Mouse (Mus musculus): ENCODE measurements around the gene Ier5. TPM values are rescaled to one million over a fixed set of nuclear protein-coding genes. Genes with fewer than 3 reads are reported as not detected.
A peak's percentile ranks its signal among the peaks of the same experiment; 100 is the strongest.

The Ier5 gene
- polyA plus RNA-seq, 1 experiment from 2014 or later, result 4.4 TPM

DNA sequence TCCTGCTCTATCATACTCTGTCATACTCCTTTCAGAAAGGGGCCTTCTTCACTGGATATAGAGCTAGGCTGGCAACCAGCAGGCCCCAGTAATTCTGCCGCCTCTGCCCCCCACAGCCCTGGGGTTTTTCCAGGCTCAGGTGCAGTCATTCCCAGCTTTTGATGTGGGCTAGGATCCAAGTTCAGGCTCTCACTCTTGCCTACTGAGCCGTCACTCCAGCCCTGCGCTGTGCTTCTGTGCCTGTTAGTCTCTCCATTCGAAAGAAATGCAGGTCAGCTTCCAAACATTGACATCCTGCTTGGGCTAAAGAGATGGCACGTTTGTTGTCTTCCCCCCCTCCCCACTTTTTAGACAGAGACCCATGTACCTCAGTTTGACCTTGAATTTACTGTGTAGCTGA is 39.2 kb downstream of the Ier5 start:
- H3K4me1 ChIP-seq (ENCODE audit: insufficient read depth, low read length), result peaks cover 13% of the 10 kb centered on the region; the same call in 1 of the 2 replicates
- no peak overlapping the region for H3K4me2 ChIP-seq (replicated peaks; ENCODE audit: low read depth, low read length)
- H3K9ac ChIP-seq (replicated peaks; ENCODE audit: low read length), result no peak overlapping the region
- no peaks in the 10 kb centered on the region for H3K9me3 ChIP-seq (ENCODE audit: low read length)
- no peak overlapping the region for H3K27ac ChIP-seq (ENCODE audit: low read length)
- no peaks in the 10 kb centered on the region for H3K27me3 ChIP-seq (ENCODE audit: insufficient read depth, low read length)
- no peaks in the 10 kb centered on the region for H3K36me3 ChIP-seq (ENCODE audit: insufficient read depth, low read length)
- H3K4me3 ChIP-seq (ENCODE audit: low read length), result no peak overlapping the region
- ATAC-seq (ENCODE audit: low FRiP score, low TSS enrichment), result no peak
- WGBS, result 64% methylated on average over 5 of the region's 5 CpGs

DNA sequence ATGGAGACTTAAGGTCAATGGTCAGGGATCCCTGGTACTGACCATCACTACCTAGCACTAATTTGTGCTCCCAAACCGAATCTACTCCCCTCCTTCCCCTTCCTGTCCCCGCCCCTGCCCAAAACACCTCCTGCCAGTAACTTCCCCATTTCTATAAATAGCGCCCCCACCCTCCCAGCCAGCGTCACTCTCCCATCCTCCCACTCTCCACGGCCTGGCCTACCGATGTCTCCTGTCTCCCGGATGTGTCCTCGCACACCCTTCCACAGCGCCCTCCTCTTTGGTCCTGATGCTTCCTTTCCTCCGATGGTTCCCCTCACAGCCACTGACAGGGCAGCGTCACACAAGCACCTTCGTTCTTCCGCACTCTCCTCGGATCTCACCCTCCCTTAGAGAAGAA is 39.9 kb downstream of the Ier5 start:
- H3K9ac ChIP-seq (replicated peaks; ENCODE audit: low read length), result no peak overlapping the region
- WGBS, result 18% methylated on average over 14 of the region's 14 CpGs
- H3K27me3 ChIP-seq (ENCODE audit: insufficient read depth, low read length), result no peaks in the 10 kb centered on the region
- no peak overlapping the region for H3K27ac ChIP-seq (ENCODE audit: low read length)
- H3K36me3 ChIP-seq (ENCODE audit: insufficient read depth, low read length), result no peaks in the 10 kb centered on the region
- no peak overlapping the region for H3K4me2 ChIP-seq (replicated peaks; ENCODE audit: low read depth, low read length)
- H3K4me1 ChIP-seq (ENCODE audit: insufficient read depth, low read length), result peaks cover 20% of the 10 kb centered on the region
- H3K4me3 ChIP-seq (ENCODE audit: low read length), result no peak overlapping the region
- H3K9me3 ChIP-seq (ENCODE audit: low read length), result no peaks in the 10 kb centered on the region
- 0 out of 2 replicates have a peak, but pooled peaks have one; percentile 36 for ATAC-seq (ENCODE audit: low FRiP score, low TSS enrichment)

DNA sequence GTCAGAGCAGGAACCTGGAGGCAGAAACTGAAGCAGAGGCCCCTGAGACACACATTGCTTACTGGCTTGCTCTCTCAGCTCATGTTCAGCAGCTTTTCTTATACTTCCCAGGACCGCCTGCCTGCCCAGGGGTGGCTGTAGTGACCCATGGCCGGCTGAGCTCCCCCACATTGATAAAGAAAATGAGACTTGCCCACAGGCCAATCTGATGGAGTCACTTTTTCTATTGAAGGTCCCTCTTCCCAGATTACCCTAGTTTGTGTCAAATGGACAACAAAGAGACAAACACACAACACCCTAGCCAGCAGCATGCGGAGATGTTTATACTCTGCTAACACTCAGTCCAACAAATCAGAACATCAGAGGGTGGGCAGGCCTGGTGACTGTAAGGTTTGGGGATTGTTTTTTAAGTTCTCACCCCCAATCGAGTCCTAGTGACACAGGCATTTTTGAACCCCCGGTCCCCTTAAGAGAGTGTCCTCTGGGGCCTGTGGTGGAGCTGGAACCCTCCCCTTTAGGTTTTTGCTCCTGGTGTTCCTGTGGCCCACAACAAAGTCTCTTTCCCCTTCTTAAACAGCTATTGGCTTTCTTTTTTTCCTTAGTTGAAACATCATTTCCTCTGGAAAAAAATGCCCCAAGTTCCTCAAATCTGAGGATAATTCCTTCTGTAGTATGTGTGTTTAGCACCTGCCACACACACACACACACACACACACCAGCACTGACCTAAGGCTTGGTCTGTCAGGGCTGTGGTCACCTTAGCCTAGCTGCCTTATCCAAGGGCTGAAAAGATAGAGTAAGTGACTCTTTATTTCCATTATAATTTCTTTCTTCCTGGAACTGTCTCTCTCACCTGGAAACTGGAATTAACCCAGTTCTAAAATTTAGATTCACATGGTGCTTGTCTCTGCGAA is 41.1 kb downstream of the Ier5 start:
- Histone ChIP-seq H3K36me3 (ENCODE audit: insufficient read depth, low read length) (no peaks in the 10 kb centered on the region), H3K4me2 (replicated peaks; ENCODE audit: low read depth, low read length) (no peak overlapping the region), H3K4me3 (ENCODE audit: low read length) (no peak overlapping the region), H3K27ac (ENCODE audit: low read length) (no peak overlapping the region), H3K27me3 (ENCODE audit: insufficient read depth, low read length) (no peaks in the 10 kb centered on the region), H3K9ac (replicated peaks; ENCODE audit: low read length) (no peak overlapping the region), H3K4me1 (ENCODE audit: insufficient read depth, low read length) (peaks cover 21% of the 10 kb centered on the region), H3K9me3 (ENCODE audit: low read length) (no peaks in the 10 kb centered on the region)
- 66% methylated on average over 6 of the region's 6 CpGs for whole genome bisulfite sequencing
- ATAC-seq (ENCODE audit: low FRiP score, low TSS enrichment), result no peak

DNA sequence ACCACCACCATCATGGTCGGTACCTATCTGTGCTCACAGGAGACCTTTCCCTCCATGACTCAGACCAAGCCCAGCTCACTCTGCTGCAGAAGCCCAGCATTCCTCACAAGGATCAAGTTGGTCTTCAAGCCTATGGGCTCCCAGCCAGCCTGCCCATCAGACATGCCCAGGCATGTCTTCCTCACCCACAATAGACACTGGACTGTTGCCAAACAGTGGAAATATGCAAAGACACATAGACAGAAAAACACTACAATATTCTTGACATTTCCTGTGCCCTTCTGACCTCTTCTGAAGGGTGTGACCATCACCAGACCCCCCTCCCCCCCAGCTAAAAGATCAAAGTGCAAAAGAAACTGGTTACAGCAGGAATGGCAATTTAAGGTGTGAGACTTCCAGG is 43.3 kb downstream of the Ier5 start:
- Histone ChIP-seq H3K36me3 (ENCODE audit: insufficient read depth, low read length) (no peaks in the 10 kb centered on the region), H3K9ac (replicated peaks; ENCODE audit: low read length) (no peak overlapping the region), H3K27me3 (ENCODE audit: insufficient read depth, low read length) (no peaks in the 10 kb centered on the region), H3K4me1 (ENCODE audit: insufficient read depth, low read length) (peaks cover 41% of the 10 kb centered on the region), H3K27ac (ENCODE audit: low read length) (no peak overlapping the region), H3K4me3 (ENCODE audit: low read length) (no peak overlapping the region), H3K9me3 (ENCODE audit: low read length) (no peaks in the 10 kb centered on the region), H3K4me2 (replicated peaks; ENCODE audit: low read depth, low read length) (no peak overlapping the region)
- no peak for ATAC-seq (ENCODE audit: low FRiP score, low TSS enrichment)
- WGBS, result 96% methylated on average over 1 of the region's 1 CpGs

DNA sequence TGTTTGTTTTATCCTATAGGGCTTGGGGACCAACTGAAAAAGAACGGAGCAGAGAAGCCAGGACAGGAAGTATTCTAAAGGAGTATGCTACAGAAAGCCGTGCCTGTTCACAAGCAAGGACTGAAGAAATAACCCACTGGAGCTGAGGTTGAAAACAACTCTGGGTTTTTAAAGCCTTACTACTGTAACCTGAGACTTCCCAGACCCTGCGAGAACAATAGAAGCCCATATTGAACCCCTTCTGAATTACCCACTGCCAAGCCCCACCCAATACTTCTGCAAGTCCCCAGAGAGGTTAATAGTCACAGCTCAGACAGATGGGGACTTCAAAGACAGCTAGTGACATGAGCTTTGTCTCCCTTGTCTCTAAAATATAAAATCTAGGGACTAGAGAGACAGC is 44.4 kb downstream of the Ier5 start:
- Histone ChIP-seq H3K4me1 (ENCODE audit: insufficient read depth, low read length) (peaks cover 52% of the 10 kb centered on the region), H3K27me3 (ENCODE audit: insufficient read depth, low read length) (no peaks in the 10 kb centered on the region), H3K9ac (replicated peaks; ENCODE audit: low read length) (no peak overlapping the region), H3K4me3 (ENCODE audit: low read length) (no peak overlapping the region), H3K36me3 (ENCODE audit: insufficient read depth, low read length) (no peaks in the 10 kb centered on the region), H3K9me3 (ENCODE audit: low read length) (no peaks in the 10 kb centered on the region), H3K27ac (ENCODE audit: low read length) (0 out of 2 replicates have a peak overlapping the region, but pooled peaks have one; percentile 3), H3K4me2 (replicated peaks; ENCODE audit: low read depth, low read length) (no peak overlapping the region)
- ATAC-seq (ENCODE audit: low FRiP score, low TSS enrichment), result no peak
- 7% methylated on average over 3 of the region's 3 CpGs for WGBS

DNA sequence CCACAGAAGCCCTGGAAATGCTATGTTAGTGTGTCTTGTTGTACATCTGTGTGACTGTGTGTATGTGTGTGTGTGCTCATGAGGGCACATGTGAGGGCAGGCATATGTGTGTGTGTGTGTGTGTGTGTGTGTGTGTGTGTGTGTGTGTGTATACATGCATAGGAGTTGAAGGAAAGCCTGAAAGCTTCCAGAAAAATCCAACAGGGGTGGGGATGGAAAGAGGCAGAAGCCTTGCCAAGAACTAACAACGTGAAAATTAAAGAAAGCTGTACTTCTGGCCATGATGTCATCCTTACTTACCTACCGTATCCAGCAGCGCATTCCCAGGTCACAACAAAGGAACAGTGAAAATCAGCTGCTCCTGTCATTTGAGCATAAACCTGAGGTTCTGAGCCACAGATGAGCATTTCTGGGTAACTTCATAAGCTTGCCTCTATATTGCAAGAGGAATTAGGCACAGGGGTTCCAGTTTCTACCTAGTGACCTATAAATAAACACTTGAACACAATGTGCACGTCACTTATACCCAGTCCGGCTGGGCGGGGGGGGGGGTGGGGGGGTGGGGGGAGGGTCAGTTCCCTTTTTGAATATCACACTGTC is 45.0 kb downstream of the Ier5 start:
- no peaks in the 10 kb centered on the region for H3K9me3 ChIP-seq (ENCODE audit: low read length)
- H3K4me2 ChIP-seq (replicated peaks; ENCODE audit: low read depth, low read length), result no peak overlapping the region
- no peak overlapping the region for H3K9ac ChIP-seq (replicated peaks; ENCODE audit: low read length)
- peaks cover 52% of the 10 kb centered on the region for H3K4me1 ChIP-seq (ENCODE audit: insufficient read depth, low read length)
- H3K36me3 ChIP-seq (ENCODE audit: insufficient read depth, low read length), result no peaks in the 10 kb centered on the region
- no peak for ATAC-seq (ENCODE audit: low FRiP score, low TSS enrichment)
- 29% methylated on average over 6 of the region's 6 CpGs for WGBS
- H3K27me3 ChIP-seq (ENCODE audit: insufficient read depth, low read length), result no peaks in the 10 kb centered on the region
- no peak overlapping the region for H3K27ac ChIP-seq (ENCODE audit: low read length)
- H3K4me3 ChIP-seq (ENCODE audit: low read length), result no peak overlapping the region

DNA sequence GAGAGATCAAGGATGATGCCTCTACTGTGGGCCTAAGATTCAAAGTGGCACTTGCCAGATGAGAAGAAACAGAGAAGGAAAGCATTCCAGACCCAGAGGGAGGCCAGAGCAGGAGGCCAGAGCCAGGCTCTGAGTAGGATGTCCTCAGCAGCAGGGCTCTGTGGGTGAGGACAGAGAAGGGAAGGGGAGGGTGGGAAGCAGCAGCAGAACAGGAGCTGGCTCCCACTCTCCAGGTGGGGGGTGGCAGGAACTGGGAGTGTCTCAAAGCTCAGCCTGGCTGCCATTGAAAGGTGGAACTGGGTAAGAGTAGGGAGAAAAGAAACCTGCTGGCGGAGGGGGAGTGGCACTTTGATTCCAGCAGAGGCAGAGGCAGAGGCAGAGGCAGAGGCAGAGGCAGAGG is 46.1 kb downstream of the Ier5 start:
- Histone ChIP-seq H3K4me3 (ENCODE audit: low read length) (no peak overlapping the region), H3K27me3 (ENCODE audit: insufficient read depth, low read length) (no peaks in the 10 kb centered on the region), H3K27ac (ENCODE audit: low read length) (peak overlapping the region; percentile 9; the same call in 1 of the 2 replicates), H3K4me1 (ENCODE audit: insufficient read depth, low read length) (peaks cover 54% of the 10 kb centered on the region), H3K9ac (replicated peaks; ENCODE audit: low read length) (no peak overlapping the region), H3K36me3 (ENCODE audit: insufficient read depth, low read length) (no peaks in the 10 kb centered on the region), H3K4me2 (replicated peaks; ENCODE audit: low read depth, low read length) (no peak overlapping the region), H3K9me3 (ENCODE audit: low read length) (no peaks in the 10 kb centered on the region)
- 75% methylated on average over 1 of the region's 1 CpGs for WGBS
- no peak for ATAC-seq (ENCODE audit: low FRiP score, low TSS enrichment)

DNA sequence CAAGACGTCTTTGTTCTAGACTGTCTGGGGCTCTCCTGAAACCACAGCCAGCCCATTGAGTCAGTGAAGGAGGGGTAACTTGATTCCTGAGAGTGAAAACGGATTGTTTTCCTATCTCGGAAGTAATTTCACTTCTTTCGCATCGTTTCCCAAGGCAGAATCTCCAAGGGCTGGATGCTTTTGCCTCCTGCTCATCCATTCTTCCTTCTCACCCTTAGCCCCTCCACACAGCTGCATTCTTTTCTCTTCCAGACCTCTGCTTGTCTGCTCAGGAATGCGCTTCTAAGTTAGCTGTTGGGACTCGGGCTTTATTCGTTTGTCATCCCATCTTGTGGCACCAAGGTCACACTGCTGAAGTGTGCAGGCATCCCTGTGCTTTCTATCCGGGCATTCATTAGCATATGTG is 46.7 kb downstream of the Ier5 start:
- 21% methylated on average over 9 of the region's 9 CpGs for WGBS
- Histone ChIP-seq H3K27ac (ENCODE audit: low read length) (peak overlapping the region; percentile 82), H3K9me3 (ENCODE audit: low read length) (no peaks in the 10 kb centered on the region), H3K4me1 (ENCODE audit: insufficient read depth, low read length) (peaks cover 54% of the 10 kb centered on the region), H3K27me3 (ENCODE audit: insufficient read depth, low read length) (no peaks in the 10 kb centered on the region), H3K4me2 (replicated peaks; ENCODE audit: low read depth, low read length) (no peak overlapping the region), H3K36me3 (ENCODE audit: insufficient read depth, low read length) (no peaks in the 10 kb centered on the region), H3K4me3 (ENCODE audit: low read length) (no peak overlapping the region), H3K9ac (replicated peaks; ENCODE audit: low read length) (no peak overlapping the region)
- no peak for ATAC-seq (ENCODE audit: low FRiP score, low TSS enrichment)

DNA sequence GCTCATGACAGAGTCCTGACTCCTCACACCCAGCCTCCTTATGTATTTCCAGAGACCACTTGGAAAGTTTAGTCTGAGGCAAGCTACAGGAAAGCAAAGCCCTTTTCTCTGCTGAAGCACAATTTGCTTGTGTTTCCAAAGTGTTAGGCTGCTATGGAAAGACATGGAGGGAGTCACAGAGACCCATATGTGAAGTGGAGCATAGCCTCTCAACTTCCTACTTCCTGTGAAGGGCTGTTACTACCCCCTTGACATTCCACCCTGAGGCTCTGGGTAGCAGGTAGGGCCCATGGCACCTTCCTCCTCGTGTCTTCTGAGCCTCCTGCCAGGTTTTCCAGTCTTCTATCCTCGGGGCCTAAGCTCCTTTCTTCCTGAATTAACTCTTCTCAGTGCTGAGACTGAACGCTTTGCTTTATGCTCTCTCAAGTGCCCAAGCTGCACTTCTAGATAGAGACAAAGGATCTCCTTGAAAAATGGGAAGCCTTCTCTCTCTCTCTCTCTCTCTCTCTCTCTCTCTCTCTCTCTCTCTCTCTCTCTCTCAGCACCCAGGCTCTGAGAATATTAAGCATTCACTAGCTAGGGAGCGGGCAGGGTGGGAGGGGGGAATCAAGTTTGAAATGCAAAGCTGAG is 47.2 kb downstream of the Ier5 start:
- Histone ChIP-seq H3K9ac (replicated peaks; ENCODE audit: low read length) (peak overlapping the region; percentile 28; the same call in 1 of the 2 replicates), H3K36me3 (ENCODE audit: insufficient read depth, low read length) (no peaks in the 10 kb centered on the region), H3K27me3 (ENCODE audit: insufficient read depth, low read length) (no peaks in the 10 kb centered on the region), H3K27ac (ENCODE audit: low read length) (peak overlapping the region; percentile 82), H3K4me1 (ENCODE audit: insufficient read depth, low read length) (peaks cover 54% of the 10 kb centered on the region), H3K9me3 (ENCODE audit: low read length) (no peaks in the 10 kb centered on the region), H3K4me2 (replicated peaks; ENCODE audit: low read depth, low read length) (0 out of 2 replicates have a peak overlapping the region, but pooled peaks have one; percentile 8), H3K4me3 (ENCODE audit: low read length) (no peak overlapping the region)
- no peak for ATAC-seq (ENCODE audit: low FRiP score, low TSS enrichment)
- WGBS, result 40% methylated on average over 4 of the region's 4 CpGs
